Mouse (Mus musculus): ENCODE measurements at regions not wholly inside any gene's neighbourhood (a gene's known extent, or its start where the extent isn't known, plus 50 kb on each side); places are given as distances from the start of the nearest gene placed in this dataset.

DNA sequence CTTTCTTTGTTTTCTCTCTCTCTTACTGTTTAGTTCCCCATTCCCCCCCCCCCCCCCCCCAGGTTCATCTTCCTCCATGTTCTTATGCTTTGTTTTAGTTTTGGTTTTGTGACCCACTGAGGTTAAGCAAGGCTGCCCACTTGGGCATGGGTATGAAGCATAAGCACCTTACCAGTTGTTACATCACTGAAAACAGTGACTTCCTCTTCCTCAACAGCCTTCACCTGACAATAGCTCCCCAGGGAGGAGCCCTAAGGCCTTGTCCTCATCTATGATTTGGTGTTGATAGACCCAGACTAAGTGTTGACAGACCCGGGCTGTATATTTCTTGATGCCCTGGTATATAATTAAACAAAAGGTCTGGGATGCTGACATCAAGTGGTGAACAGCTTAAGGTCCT lies 82.3 kb downstream of the Car2 start:
- Histone ChIP-seq H3K27me3 (ENCODE audit: control insufficient read depth, insufficient read depth, low read length) (no peaks in the 10 kb centered on the region), H3K36me3 (replicated peaks; ENCODE audit: control insufficient read depth, insufficient read depth, low read depth, low read length) (no peaks in the 10 kb centered on the region), H3K9me3 (replicated peaks; ENCODE audit: control insufficient read depth, low read length) (no peaks in the 10 kb centered on the region), H3K4me2 (ENCODE audit: low read depth, low read length) (no peak overlapping the region), H3K4me1 (ENCODE audit: control insufficient read depth, insufficient read depth, low read length) (no peaks in the 10 kb centered on the region), H3K9ac (replicated peaks; ENCODE audit: low read length) (no peak overlapping the region), H3K4me3 (ENCODE audit: low read depth, low read length) (no peak overlapping the region), H3K27ac (replicated peaks; ENCODE audit: low read depth, low read length) (no peak overlapping the region)
- ATAC-seq (replicated peaks; ENCODE audit: insufficient number of reproducible peaks, low FRiP score, low TSS enrichment, low read depth), result no peak
- DNase-seq (ENCODE audit: low spot score), result no peak
- WGBS, result 81% methylated on average over 1 of the region's 1 CpGs

DNA sequence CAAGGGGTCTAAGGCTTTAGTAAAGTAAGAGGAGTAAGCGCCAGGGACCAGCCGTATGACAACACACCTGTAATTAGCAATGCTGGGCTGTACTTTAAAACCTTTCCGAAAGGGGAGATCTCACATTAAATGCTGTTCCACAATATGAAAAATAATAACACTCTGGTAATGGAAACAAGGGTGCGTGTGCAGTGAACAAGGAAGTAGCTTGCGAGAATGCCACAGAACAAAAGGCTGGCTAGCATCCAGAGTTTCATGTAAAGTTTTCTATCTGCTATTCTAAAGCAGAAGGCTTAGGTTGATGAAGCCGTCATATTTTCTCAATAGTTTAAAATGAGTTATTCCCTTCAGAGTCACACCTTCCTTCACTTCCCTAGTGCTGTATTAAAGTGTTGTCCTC lies 83.6 kb downstream of the Car2 start:
- no peak overlapping the region for H3K27ac ChIP-seq (replicated peaks; ENCODE audit: low read depth, low read length)
- no peaks in the 10 kb centered on the region for H3K36me3 ChIP-seq (replicated peaks; ENCODE audit: control insufficient read depth, insufficient read depth, low read depth, low read length)
- no peak for DNase-seq (ENCODE audit: low spot score)
- no peaks in the 10 kb centered on the region for H3K4me1 ChIP-seq (ENCODE audit: control insufficient read depth, insufficient read depth, low read length)
- H3K4me2 ChIP-seq (ENCODE audit: low read depth, low read length), result no peak overlapping the region
- no peak overlapping the region for H3K9ac ChIP-seq (replicated peaks; ENCODE audit: low read length)
- WGBS, result 82% methylated on average over 6 of the region's 6 CpGs
- H3K4me3 ChIP-seq (ENCODE audit: low read depth, low read length), result no peak overlapping the region
- no peaks in the 10 kb centered on the region for H3K27me3 ChIP-seq (ENCODE audit: control insufficient read depth, insufficient read depth, low read length)
- no peak for ATAC-seq (replicated peaks; ENCODE audit: insufficient number of reproducible peaks, low FRiP score, low TSS enrichment, low read depth)
- H3K9me3 ChIP-seq (replicated peaks; ENCODE audit: control insufficient read depth, low read length), result no peaks in the 10 kb centered on the region

DNA sequence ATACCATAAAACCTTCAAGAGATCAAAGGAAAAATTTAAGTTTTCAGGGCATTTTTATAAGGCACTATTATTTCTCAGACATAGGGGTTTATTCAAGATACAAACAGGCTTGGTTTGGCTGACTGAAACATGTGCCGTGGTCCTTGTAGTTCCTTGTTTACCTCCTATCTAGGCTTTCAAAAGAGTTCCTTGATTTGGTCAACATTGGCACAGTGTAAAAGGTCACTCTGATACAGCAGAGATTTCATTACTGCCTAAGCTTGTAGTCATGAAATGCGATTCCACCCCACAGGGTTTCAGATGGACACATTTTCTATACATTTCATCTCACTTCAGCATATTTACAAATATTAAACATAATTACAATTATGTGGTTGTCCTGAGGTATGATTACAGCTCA lies 85.6 kb downstream of the Car2 start:
- no peaks in the 10 kb centered on the region for H3K27me3 ChIP-seq (ENCODE audit: control insufficient read depth, insufficient read depth, low read length)
- no peak for ATAC-seq (replicated peaks; ENCODE audit: insufficient number of reproducible peaks, low FRiP score, low TSS enrichment, low read depth)
- H3K4me3 ChIP-seq (ENCODE audit: low read depth, low read length), result no peak overlapping the region
- no peaks in the 10 kb centered on the region for H3K4me1 ChIP-seq (ENCODE audit: control insufficient read depth, insufficient read depth, low read length)
- H3K4me2 ChIP-seq (ENCODE audit: low read depth, low read length), result no peak overlapping the region
- no peaks in the 10 kb centered on the region for H3K9me3 ChIP-seq (replicated peaks; ENCODE audit: control insufficient read depth, low read length)
- 78% methylated on average over 2 of the region's 2 CpGs for WGBS
- no peaks in the 10 kb centered on the region for H3K36me3 ChIP-seq (replicated peaks; ENCODE audit: control insufficient read depth, insufficient read depth, low read depth, low read length)
- H3K9ac ChIP-seq (replicated peaks; ENCODE audit: low read length), result no peak overlapping the region
- DNase-seq (ENCODE audit: low spot score), result no peak
- H3K27ac ChIP-seq (replicated peaks; ENCODE audit: low read depth, low read length), result no peak overlapping the region

GRCm38 (mm10) chr3:14974758-14975157 lies 88.7 kb downstream of the Car2 start:
- H3K27ac ChIP-seq (replicated peaks; ENCODE audit: low read depth, low read length), result no peak overlapping the region
- ATAC-seq (replicated peaks; ENCODE audit: insufficient number of reproducible peaks, low FRiP score, low TSS enrichment, low read depth) (no peak), DNase-seq (ENCODE audit: low spot score) (no peak)
- no peaks in the 10 kb centered on the region for H3K9me3 ChIP-seq (replicated peaks; ENCODE audit: control insufficient read depth, low read length)
- WGBS, result 94% methylated on average over 2 of the region's 2 CpGs
- no peaks in the 10 kb centered on the region for H3K27me3 ChIP-seq (ENCODE audit: control insufficient read depth, insufficient read depth, low read length)
- no peaks in the 10 kb centered on the region for H3K36me3 ChIP-seq (replicated peaks; ENCODE audit: control insufficient read depth, insufficient read depth, low read depth, low read length)
- H3K9ac ChIP-seq (replicated peaks; ENCODE audit: low read length), result no peak overlapping the region
- no peak overlapping the region for H3K4me3 ChIP-seq (ENCODE audit: low read depth, low read length)
- no peaks in the 10 kb centered on the region for H3K4me1 ChIP-seq (ENCODE audit: control insufficient read depth, insufficient read depth, low read length)
- H3K4me2 ChIP-seq (ENCODE audit: low read depth, low read length), result no peak overlapping the region

GRCm38 (mm10) chr3:14975203-14975602 lies 89.1 kb downstream of the Car2 start:
- no peak for DNase-seq (ENCODE audit: low spot score)
- Histone ChIP-seq H3K27ac (replicated peaks; ENCODE audit: low read depth, low read length) (no peak overlapping the region), H3K9ac (replicated peaks; ENCODE audit: low read length) (no peak overlapping the region), H3K27me3 (ENCODE audit: control insufficient read depth, insufficient read depth, low read length) (no peaks in the 10 kb centered on the region), H3K4me3 (ENCODE audit: low read depth, low read length) (no peak overlapping the region), H3K36me3 (replicated peaks; ENCODE audit: control insufficient read depth, insufficient read depth, low read depth, low read length) (no peaks in the 10 kb centered on the region), H3K4me2 (ENCODE audit: low read depth, low read length) (no peak overlapping the region), H3K4me1 (ENCODE audit: control insufficient read depth, insufficient read depth, low read length) (no peaks in the 10 kb centered on the region), H3K9me3 (replicated peaks; ENCODE audit: control insufficient read depth, low read length) (no peaks in the 10 kb centered on the region)
- WGBS, result 96% methylated on average over 2 of the region's 2 CpGs
- ATAC-seq (replicated peaks; ENCODE audit: insufficient number of reproducible peaks, low FRiP score, low TSS enrichment, low read depth), result no peak

- Histone ChIP-seq H3K4me2 (ENCODE audit: low read depth, low read length) (no peak overlapping the region), H3K36me3 (replicated peaks; ENCODE audit: control insufficient read depth, insufficient read depth, low read depth, low read length) (no peaks in the 10 kb centered on the region), H3K9ac (replicated peaks; ENCODE audit: low read length) (no peak overlapping the region), H3K27ac (replicated peaks; ENCODE audit: low read depth, low read length) (no peak overlapping the region), H3K4me3 (ENCODE audit: low read depth, low read length) (no peak overlapping the region), H3K9me3 (replicated peaks; ENCODE audit: control insufficient read depth, low read length) (no peaks in the 10 kb centered on the region), H3K4me1 (ENCODE audit: control insufficient read depth, insufficient read depth, low read length) (no peaks in the 10 kb centered on the region), H3K27me3 (ENCODE audit: control insufficient read depth, insufficient read depth, low read length) (no peaks in the 10 kb centered on the region)
- DNase-seq (ENCODE audit: low spot score) (no peak), ATAC-seq (replicated peaks; ENCODE audit: insufficient number of reproducible peaks, low FRiP score, low TSS enrichment, low read depth) (no peak)
- 70% methylated on average over 5 of the region's 5 CpGs for WGBS
Observed at GRCm38 (mm10) chr3:14979116-14979613, 93.1 kb downstream of the Car2 start.

DNA sequence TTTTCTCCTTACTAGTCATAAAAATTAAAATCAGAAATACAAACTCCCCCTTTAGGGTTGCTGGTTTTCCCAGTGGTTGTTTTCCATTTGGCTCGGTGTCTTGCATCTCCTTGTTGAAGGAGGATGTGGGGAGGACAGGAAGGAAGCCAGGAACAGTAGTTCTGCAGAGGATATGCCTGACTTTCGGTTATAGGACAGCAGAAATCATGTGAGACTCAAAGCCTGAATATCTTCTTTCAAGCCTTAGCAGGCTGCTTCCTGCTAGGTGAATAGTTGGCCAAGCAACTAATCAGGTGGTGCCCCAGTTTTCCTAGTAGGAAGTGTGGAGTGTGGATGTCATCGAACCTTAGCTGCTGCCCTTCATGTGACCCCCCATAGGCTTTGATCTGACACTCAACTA lies 103.6 kb downstream of the Car2 start:
- Histone ChIP-seq H3K27me3 (ENCODE audit: control insufficient read depth, insufficient read depth, low read length) (no peaks in the 10 kb centered on the region), H3K9me3 (replicated peaks; ENCODE audit: control insufficient read depth, low read length) (no peaks in the 10 kb centered on the region), H3K36me3 (replicated peaks; ENCODE audit: control insufficient read depth, insufficient read depth, low read depth, low read length) (no peaks in the 10 kb centered on the region), H3K4me1 (ENCODE audit: control insufficient read depth, insufficient read depth, low read length) (no peaks in the 10 kb centered on the region), H3K9ac (replicated peaks; ENCODE audit: low read length) (no peak overlapping the region), H3K4me2 (ENCODE audit: low read depth, low read length) (no peak overlapping the region), H3K27ac (replicated peaks; ENCODE audit: low read depth, low read length) (no peak overlapping the region), H3K4me3 (ENCODE audit: low read depth, low read length) (no peak overlapping the region)
- WGBS, result 66% methylated on average over 3 of the region's 3 CpGs
- DNase-seq (ENCODE audit: low spot score), result no peak
- ATAC-seq (replicated peaks; ENCODE audit: insufficient number of reproducible peaks, low FRiP score, low TSS enrichment, low read depth), result no peak

GRCm38 (mm10) chr3:14993936-14994335 lies 107.9 kb downstream of the Car2 start:
- Histone ChIP-seq H3K9me3 (replicated peaks; ENCODE audit: control insufficient read depth, low read length) (no peaks in the 10 kb centered on the region), H3K4me3 (ENCODE audit: low read depth, low read length) (no peak overlapping the region), H3K36me3 (replicated peaks; ENCODE audit: control insufficient read depth, insufficient read depth, low read depth, low read length) (no peaks in the 10 kb centered on the region), H3K9ac (replicated peaks; ENCODE audit: low read length) (no peak overlapping the region), H3K27ac (replicated peaks; ENCODE audit: low read depth, low read length) (no peak overlapping the region), H3K4me2 (ENCODE audit: low read depth, low read length) (no peak overlapping the region), H3K4me1 (ENCODE audit: control insufficient read depth, insufficient read depth, low read length) (no peaks in the 10 kb centered on the region), H3K27me3 (ENCODE audit: control insufficient read depth, insufficient read depth, low read length) (no peaks in the 10 kb centered on the region)
- DNase-seq (ENCODE audit: low spot score) (no peak), ATAC-seq (replicated peaks; ENCODE audit: insufficient number of reproducible peaks, low FRiP score, low TSS enrichment, low read depth) (no peak)
- 76% methylated on average over 2 of the region's 2 CpGs for WGBS
